Mouse (Mus musculus) intestine, embryonic 14.5 days (tissue): ENCODE data around the gene Satb1. TPM values are rescaled to one million over a fixed set of nuclear protein-coding genes. Genes with fewer than 3 reads are reported as not detected.
A peak's percentile ranks its signal among the peaks of the same experiment; 100 is the strongest.

ENCODE experiments used
- ATAC-seq: fragments of 200-750 bp; cut with Nextera tagmentation; replicated peaks from 2 replicates; pipeline ENCODE4 v1.8.0; 2017; ENCODE audit warnings: low read depth, moderate number of reproducible peaks, moderate TSS enrichment, moderate library complexity; ENCODE audit not compliant: low FRiP score, low TSS enrichment
- DNase-seq: peaks from one replicate; pipeline ENCODE4 v3.0.0-alpha.2; 2018; ENCODE audit warnings: low spot score
- H3K27ac ChIP-seq: fragments of 300-500 bp; sonication (generic); 2 replicates; pipeline ENCODE4 v1.5.1; 2014; ENCODE audit warnings: low read depth, mild to moderate bottlenecking, control low read depth
- H3K27me3 ChIP-seq: fragments of 300-500 bp; sonication (generic); replicated peaks from 2 replicates; pipeline ENCODE4 v1.6.1; 2014; ENCODE audit warnings: low read length, control low read depth; ENCODE audit not compliant: control insufficient read depth, insufficient read depth
- H3K36me3 ChIP-seq: fragments of 300-500 bp; sonication (generic); 2 replicates; pipeline ENCODE4 v1.6.1; 2014; ENCODE audit warnings: low read length, control low read depth; ENCODE audit not compliant: control insufficient read depth, insufficient read depth
- H3K4me1 ChIP-seq: fragments of 300-500 bp; sonication (generic); replicated peaks from 2 replicates; pipeline ENCODE4 v1.6.1; 2014; ENCODE audit warnings: low read length, control low read depth, mixed read lengths; ENCODE audit not compliant: control insufficient read depth, insufficient read depth
- H3K4me2 ChIP-seq: fragments of 300-500 bp; sonication (generic); 2 replicates; pipeline ENCODE4 v1.6.1; 2014; ENCODE audit warnings: low read length
- H3K4me3 ChIP-seq: fragments of 300-500 bp; sonication (generic); 2 replicates; pipeline ENCODE4 v1.5.1; 2014; ENCODE audit warnings: low read depth, low read length, control low read depth, mixed read lengths
- H3K9ac ChIP-seq: fragments of 300-500 bp; sonication (generic); 2 replicates; pipeline ENCODE4 v1.6.1; 2014; ENCODE audit warnings: mild to moderate bottlenecking, low read length
- H3K9me3 ChIP-seq: fragments of 300-500 bp; sonication (generic); 2 replicates; pipeline ENCODE4 v1.6.1; 2016; ENCODE audit warnings: low read length, control low read depth; ENCODE audit not compliant: control insufficient read depth
- WGBS: fragments of 180-500 bp; shearing (Covaris S2); extraction: QIAGEN DNeasy Blood & Tissue Kit; methylation state at CpG from one replicate; pipeline ENCODE4 v1.1.7; 2014; 5-methylcytosine and 5-hydroxymethylcytosine counted together
- polyA plus RNA-seq: library from polyadenylated mRNA; unstranded; fragments of >200 nt; fragmentation: Nextera tagmentation; extraction: Ambion mirVana; gene quantifications from 2 replicates; pipeline ENCODE4 v1.2.1, GENCODE M21; 2014

The Satb1 gene
- polyA plus RNA-seq, 1 experiment from 2014 or later = 8.7 TPM

DNA sequence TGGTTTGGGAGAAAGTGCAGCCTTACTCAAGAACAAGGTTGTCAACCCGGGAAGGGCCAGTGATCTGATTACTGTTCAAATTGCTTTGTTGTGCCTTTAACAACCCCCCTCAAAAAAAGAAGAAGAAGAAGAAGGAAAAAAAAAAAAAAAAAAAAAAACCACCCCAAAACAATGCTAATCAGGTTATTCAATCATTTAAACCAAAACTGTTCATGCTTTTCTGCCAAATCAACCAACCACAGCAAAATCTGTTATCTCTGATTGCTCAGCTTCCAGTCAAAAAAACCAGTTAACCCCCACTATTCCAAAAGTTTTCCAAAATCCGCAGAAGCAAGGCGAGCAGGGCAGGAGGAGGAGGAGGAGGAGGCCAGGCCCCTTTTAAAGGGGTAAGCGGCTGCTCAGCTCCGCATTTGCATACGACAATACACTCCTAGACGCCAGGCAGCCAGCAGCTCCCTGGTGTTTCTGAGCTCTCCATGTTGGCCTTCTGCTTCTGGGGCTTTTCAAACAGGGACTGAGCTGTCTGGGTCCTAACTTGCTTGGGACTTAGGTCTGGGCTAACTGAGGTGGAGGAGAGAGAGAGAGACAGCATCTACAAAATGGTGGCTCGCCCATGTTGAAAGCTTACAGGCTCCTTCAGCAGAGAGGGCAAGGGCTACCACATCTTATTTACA, 42.6 kb downstream of the Satb1 start:
- Histone ChIP-seq H3K27ac (no peak overlapping the region), H3K9me3 (no peaks in the 10 kb centered on the region), H3K27me3 (no peaks in the 10 kb centered on the region), H3K4me2 (0 out of 2 replicates have a peak overlapping the region, but pooled peaks have one; percentile 15), H3K4me1 (no peaks in the 10 kb centered on the region), H3K4me3 (no peak overlapping the region; the same call in 1 of the 2 replicates), H3K9ac (no peak overlapping the region), H3K36me3 (no peaks in the 10 kb centered on the region)
- ATAC-seq (no peak), DNase-seq (no peak)
- 27% methylated on average over 8 of the region's 8 CpGs for WGBS

DNA sequence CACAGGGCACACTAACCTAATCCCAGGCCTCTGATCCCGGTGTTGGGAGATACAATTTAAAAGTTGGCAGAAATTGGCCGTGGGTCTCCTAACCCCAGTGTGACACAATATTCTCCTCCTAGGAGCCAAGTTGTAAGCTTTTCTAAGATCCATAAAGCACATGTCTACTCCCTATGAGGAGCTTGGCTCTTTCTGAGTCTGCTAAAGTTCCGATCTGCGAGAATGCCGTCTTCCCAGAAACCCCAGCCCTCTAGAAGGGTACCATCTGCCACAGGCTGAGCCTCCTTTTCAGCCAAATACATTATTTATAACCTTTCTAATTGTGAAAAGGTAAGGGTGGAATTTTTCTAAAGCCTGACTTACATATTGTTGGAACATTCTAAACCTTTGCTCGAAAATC, 43.3 kb downstream of the Satb1 start:
- no peaks in the 10 kb centered on the region for H3K27me3 ChIP-seq
- no peaks in the 10 kb centered on the region for H3K36me3 ChIP-seq
- no peak overlapping the region for H3K27ac ChIP-seq
- ATAC-seq (no peak), DNase-seq (no peak)
- H3K4me3 ChIP-seq = no peak overlapping the region
- no peaks in the 10 kb centered on the region for H3K9me3 ChIP-seq
- H3K4me2 ChIP-seq = no peak overlapping the region
- 86% methylated on average over 6 of the region's 6 CpGs for WGBS
- H3K4me1 ChIP-seq = no peaks in the 10 kb centered on the region
- H3K9ac ChIP-seq = no peak overlapping the region

GRCm38 (mm10) chr17:51789098-51789497, 44.0 kb downstream of the Satb1 start:
- H3K4me1 ChIP-seq = no peaks in the 10 kb centered on the region
- no peak overlapping the region for H3K4me2 ChIP-seq
- no peak for DNase-seq
- H3K4me3 ChIP-seq = no peak overlapping the region
- no peak overlapping the region for H3K27ac ChIP-seq
- H3K9ac ChIP-seq = no peak overlapping the region
- H3K36me3 ChIP-seq = no peaks in the 10 kb centered on the region
- H3K27me3 ChIP-seq = no peaks in the 10 kb centered on the region
- WGBS = 96% methylated on average over 4 of the region's 4 CpGs
- no peak for ATAC-seq
- no peaks in the 10 kb centered on the region for H3K9me3 ChIP-seq

DNA sequence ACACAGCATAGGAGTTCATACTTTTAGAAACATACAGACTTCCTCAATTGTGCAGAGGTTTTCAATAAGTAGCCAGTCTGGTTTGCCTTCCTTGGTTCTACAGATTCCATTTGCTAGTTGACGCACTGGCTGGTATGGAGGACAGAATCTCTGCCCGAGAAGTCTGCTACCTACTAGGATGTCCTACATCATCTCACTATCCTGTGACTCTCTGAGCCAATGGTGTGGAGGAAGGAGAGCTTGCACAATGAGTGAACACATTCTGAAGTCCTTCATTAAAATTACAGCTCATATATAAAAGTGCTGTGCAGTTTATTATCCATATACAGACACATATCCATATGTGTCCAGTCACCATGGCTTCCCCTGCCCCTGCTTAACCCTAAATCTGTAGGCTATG, 45.1 kb downstream of the Satb1 start:
- 94% methylated on average over 2 of the region's 2 CpGs for WGBS
- H3K4me3 ChIP-seq = no peak overlapping the region

DNA sequence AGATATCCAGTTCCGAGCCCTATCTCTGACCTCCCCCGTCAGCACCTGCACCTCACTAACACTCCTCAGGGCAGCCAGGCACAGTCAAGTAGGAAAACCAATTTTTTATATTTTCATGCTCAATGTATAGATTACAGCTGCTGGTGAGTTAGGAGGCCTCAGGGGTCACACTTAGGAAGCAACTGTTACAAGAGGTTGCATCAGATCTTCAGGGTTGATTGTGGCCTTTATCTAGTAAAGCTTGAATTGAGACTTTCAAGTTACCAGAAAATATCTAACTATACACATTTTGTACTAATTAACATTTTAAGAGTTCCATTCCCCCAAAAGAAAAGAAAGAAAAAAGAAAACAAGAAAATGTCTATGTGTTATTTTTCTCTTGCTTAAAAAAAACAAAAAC, 47.0 kb downstream of the Satb1 start:
- Histone ChIP-seq H3K4me3 (no peak overlapping the region), H3K27ac (no peak overlapping the region), H3K9me3 (no peaks in the 10 kb centered on the region), H3K36me3 (no peaks in the 10 kb centered on the region), H3K9ac (no peak overlapping the region), H3K4me2 (no peak overlapping the region), H3K27me3 (no peaks in the 10 kb centered on the region), H3K4me1 (no peaks in the 10 kb centered on the region)
- DNase-seq (no peak), ATAC-seq (no peak)
- 79% methylated on average over 2 of the region's 2 CpGs for WGBS

More for the DNA sequence above, 45.1 kb downstream of the Satb1 start:
- Histone ChIP-seq H3K4me1 (no peaks in the 10 kb centered on the region), H3K27me3 (no peaks in the 10 kb centered on the region), H3K9me3 (no peaks in the 10 kb centered on the region), H3K4me2 (no peak overlapping the region), H3K36me3 (no peaks in the 10 kb centered on the region), H3K9ac (no peak overlapping the region), H3K27ac (no peak overlapping the region)
- DNase-seq (no peak), ATAC-seq (no peak)

- DNase-seq (no peak), ATAC-seq (no peak)
- no peak overlapping the region for H3K4me3 ChIP-seq
- no peak overlapping the region for H3K9ac ChIP-seq
- H3K9me3 ChIP-seq = no peaks in the 10 kb centered on the region
- no peaks in the 10 kb centered on the region for H3K4me1 ChIP-seq
- no peaks in the 10 kb centered on the region for H3K36me3 ChIP-seq
- no peaks in the 10 kb centered on the region for H3K27me3 ChIP-seq
- no peak overlapping the region for H3K4me2 ChIP-seq
- H3K27ac ChIP-seq = no peak overlapping the region
- 83% methylated on average over 9 of the region's 9 CpGs for WGBS
Observed at GRCm38 (mm10) chr17:51784935-51785334, 48.2 kb downstream of the Satb1 start.

GRCm38 (mm10) chr17:51783591-51784279, 49.4 kb downstream of the Satb1 start:
- no peak for ATAC-seq
- H3K4me3 ChIP-seq = no peak overlapping the region
- H3K27me3 ChIP-seq = no peaks in the 10 kb centered on the region
- H3K9me3 ChIP-seq = no peaks in the 10 kb centered on the region
- DNase-seq = no peak
- no peaks in the 10 kb centered on the region for H3K4me1 ChIP-seq
- no peak overlapping the region for H3K27ac ChIP-seq
- no peak overlapping the region for H3K9ac ChIP-seq
- 87% methylated on average over 8 of the region's 8 CpGs for WGBS
- H3K36me3 ChIP-seq = no peaks in the 10 kb centered on the region
- H3K4me2 ChIP-seq = no peak overlapping the region

DNA sequence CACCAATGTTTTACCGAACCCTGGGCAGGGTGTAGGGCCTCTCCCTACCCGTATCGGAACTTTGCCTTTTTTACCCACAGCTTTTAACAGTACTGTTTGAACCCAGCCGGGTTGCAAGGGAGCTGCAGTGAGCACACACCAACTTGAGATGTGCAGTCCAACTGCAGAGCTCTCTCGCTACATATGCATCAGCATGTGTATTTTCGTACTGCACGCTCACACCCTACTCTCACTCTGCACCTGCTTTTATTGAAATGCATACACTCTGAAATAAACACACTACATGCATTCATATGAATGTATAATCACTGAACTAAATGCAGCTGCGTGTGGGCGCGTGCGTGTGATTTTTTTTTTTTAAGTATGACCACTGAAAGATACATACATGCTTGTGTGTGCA, 53.1 kb downstream of the Satb1 start:
- H3K9ac ChIP-seq = no peak overlapping the region
- H3K4me3 ChIP-seq = no peak overlapping the region
- no peak overlapping the region for H3K4me2 ChIP-seq
- no peak overlapping the region for H3K27ac ChIP-seq
- WGBS = 95% methylated on average over 11 of the region's 11 CpGs
- ATAC-seq = no peak
- H3K4me1 ChIP-seq = no peaks in the 10 kb centered on the region
- no peaks in the 10 kb centered on the region for H3K9me3 ChIP-seq
- DNase-seq = no peak
- H3K27me3 ChIP-seq = no peaks in the 10 kb centered on the region
- H3K36me3 ChIP-seq = no peaks in the 10 kb centered on the region

GRCm38 (mm10) chr17:51778961-51779360, 54.1 kb downstream of the Satb1 start:
- H3K4me2 ChIP-seq = no peak overlapping the region
- H3K27me3 ChIP-seq = no peaks in the 10 kb centered on the region
- H3K4me1 ChIP-seq = no peaks in the 10 kb centered on the region
- no peaks in the 10 kb centered on the region for H3K36me3 ChIP-seq
- 81% methylated on average over 2 of the region's 2 CpGs for WGBS
- no peaks in the 10 kb centered on the region for H3K9me3 ChIP-seq
- DNase-seq = no peak
- H3K27ac ChIP-seq = no peak overlapping the region
- H3K9ac ChIP-seq = no peak overlapping the region
- H3K4me3 ChIP-seq = no peak overlapping the region
- no peak for ATAC-seq
